Mouse (Mus musculus) cerebellum, adult 8-10 months (tissue): ENCODE data around the gene Slc25a44.
A peak's percentile ranks its signal among the peaks of the same experiment; 100 is the strongest.

ENCODE experiments used
- DNase-seq: peaks from one replicate; pipeline ENCODE4 v3.0.0; 2022

Gene Slc25a44

DNA sequence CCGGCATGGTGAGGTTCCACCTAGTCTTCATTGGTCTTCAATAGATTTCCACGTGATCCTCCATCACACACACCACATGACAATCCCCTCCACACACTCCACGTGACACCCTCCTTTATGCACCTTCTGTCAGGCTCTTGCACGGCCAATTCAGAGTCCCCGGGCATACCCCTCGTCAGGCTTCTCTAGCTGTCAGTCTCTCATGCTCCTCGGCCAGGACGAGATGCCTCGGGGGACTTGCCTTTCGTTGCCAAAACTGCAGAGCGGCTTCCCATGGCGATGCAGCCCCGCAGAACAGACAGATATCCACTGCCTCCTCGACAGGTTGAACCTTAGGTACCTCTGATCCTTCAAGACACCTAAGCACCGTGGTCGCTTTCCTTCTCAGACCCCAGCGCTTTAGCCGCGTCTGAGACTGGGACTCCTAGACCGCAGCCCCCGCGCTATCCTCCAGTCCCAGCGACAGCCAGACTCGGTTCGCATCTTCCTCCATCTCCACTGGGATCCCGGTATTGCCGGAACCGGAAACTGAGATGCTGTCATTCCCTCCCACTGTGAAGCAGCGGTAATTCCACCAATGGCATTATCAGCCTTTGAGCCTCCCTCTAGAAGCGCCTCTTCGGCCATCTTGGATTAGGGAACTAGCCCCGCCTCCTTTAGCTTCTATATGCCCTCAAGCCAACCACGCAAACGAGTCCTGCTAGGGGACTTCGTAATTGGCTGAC, at the start of gene Slc25a44:
TSS of gene Slc25a44 (minus strand) at position 535 of the 725 bp plus-strand sequence.
- DNase-seq = peak; percentile 94

DNA sequence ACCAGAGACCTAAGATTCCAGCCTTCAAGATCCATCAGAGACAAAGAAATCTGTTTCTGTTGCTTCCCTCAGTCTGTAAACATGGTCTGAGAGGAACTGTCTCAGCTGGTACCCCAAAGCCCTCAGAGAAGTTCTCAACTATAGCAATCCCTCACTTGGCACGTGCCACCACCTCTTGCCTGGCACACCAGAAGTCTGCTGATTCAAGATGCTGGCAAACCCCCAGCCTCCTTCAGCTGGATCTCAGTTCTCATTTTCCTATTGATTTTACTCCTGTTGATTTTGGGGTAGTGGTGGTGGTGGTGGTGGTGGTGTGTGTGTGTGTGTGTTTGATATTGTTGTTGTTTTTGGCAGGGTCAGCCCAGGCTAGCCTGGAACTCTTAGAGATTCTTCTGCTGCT, 48.6 kb upstream of the Slc25a44 start:
- DNase-seq = no peak

GRCm38 (mm10) chr3:88473020-88473419, 48.1 kb upstream of the Slc25a44 start:
- DNase-seq = no peak

GRCm38 (mm10) chr3:88470943-88471479, 46.1 kb upstream of the Slc25a44 start:
- no peak for DNase-seq

GRCm38 (mm10) chr3:88469466-88469865, 44.5 kb upstream of the Slc25a44 start:
- no peak for DNase-seq

DNA sequence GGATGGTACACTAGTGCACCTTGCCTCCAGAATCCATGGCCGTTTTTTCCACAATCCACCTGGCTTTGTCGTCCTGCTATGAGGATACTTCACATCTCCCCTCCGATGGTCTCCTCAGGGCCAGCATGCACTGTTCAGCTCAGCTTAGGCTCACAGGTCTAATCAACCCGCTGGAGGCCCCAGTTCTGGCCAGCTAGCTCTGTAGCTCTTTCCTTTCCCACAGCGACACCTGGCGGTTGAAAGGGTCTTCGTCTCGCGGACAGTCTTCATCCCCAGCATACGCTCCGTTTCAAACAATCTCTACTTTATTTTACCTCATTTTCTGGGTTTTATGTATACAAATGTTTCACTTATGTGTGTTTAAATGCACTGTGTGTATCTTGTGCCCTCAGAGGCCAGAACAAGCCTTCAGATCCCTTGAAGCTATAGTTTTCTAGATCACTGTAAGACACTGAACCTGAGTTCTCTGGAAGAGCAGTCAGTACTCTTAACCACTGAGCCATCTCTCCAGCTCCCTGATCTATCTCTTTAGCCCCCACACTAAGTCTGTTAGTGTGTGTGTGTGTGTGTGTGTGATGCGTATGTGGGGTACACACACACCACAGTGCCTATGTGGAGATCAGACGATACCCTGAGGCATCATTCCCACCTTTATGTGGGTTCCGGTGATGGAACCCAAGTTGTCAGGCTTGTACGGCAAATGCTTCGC, 42.3 kb upstream of the Slc25a44 start:
- peak; percentile 90 for DNase-seq

- no peak for DNase-seq
These were observed 40.2 kb upstream of the Slc25a44 start for GRCm38 (mm10) chr3:88465127-88465526.

- no peak for DNase-seq
These were observed 39.5 kb upstream of the Slc25a44 start for GRCm38 (mm10) chr3:88464425-88464824.

- no peak for DNase-seq
These were observed 36.2 kb upstream of the Slc25a44 start, which contains the start of gene Sema4a for GRCm38 (mm10) chr3:88460983-88461696. TSS of gene Sema4a (minus strand) at chr3:88461182.

DNA sequence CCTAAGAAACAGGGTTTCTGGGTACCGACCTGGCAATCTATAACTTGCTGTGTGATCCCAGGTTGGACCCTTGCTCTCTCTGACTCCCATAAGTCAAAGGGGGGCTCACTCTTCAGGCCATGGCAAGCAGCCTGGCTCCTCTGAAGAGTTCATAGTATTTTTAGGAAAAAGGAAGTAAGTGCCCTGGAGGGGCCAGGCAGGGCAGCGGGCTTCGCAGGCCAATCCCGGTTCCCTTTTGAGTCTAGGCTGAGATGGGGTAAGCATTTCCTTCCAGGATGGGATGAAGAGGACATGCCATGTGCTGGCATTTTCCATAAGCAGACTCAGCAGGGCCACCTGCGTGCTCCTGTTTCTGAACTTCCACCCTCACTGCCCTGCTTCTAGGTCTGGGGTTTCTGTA, 35.1 kb upstream of the Slc25a44 start:
- DNase-seq = no peak

- no peak for DNase-seq
These were observed 33.9 kb upstream of the Slc25a44 start for GRCm38 (mm10) chr3:88458778-88459219.

GRCm38 (mm10) chr3:88456746-88457532, 32.0 kb upstream of the Slc25a44 start:
- DNase-seq = no peak

GRCm38 (mm10) chr3:88456313-88456712, 31.4 kb upstream of the Slc25a44 start:
- DNase-seq = no peak

DNA sequence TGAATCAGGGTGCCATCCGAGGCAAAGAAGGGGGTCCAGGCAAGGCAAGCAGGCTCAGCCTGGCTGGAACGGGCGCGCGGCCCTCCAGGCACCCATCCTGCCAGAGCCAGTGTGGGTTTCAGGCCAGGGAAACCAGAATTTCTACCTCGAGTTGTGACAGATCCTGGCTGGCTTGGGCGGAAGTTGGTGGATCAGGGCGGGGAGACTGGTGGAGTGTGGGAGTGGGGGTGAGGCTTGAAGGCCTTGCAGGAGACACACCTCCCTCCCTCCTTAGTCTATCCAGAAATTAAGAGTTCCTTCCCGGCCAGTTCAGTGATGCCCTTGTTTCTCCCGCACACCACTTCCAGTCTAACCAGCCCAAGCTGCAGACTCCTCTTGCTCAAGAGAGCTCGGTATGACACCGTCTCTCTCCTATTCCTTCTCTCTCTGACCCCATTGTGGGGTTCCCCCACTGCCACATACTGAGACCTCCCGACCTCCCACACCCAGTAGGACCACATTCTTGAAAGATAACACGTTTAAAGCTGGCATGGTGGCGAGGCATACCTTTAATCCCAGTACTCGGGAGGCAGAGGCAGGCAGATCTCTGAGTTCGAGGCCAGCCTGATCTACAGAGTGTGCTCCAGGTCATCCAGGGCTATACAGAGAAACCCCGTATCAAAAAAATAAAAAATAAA, 30.8 kb upstream of the Slc25a44 start:
- DNase-seq = no peak

- DNase-seq = no peak
These were observed 30.0 kb upstream of the Slc25a44 start for GRCm38 (mm10) chr3:88454762-88455587.

DNA sequence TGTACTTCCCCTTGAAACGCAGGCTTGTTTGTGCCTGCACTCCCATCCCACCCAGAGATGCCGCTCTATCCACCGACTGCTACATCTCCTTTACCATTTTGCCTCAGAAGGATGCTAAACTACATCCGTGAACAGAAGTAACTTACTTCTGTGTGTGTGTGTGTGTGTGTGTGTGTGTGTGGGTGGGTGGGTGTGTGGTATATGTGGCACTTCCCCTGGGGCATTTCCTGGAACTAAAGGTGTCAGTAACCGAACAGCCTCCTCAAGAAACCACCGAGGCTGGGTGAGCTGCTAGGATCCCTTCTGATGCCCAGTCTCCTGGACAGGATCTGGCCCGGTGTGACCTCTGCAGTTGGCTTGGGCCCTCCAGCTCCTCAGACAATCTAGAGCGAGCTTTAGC, 29.0 kb upstream of the Slc25a44 start:
- DNase-seq = no peak

- DNase-seq = no peak
These were observed 28.4 kb upstream of the Slc25a44 start for GRCm38 (mm10) chr3:88453369-88453768.

GRCm38 (mm10) chr3:88452716-88453115, 27.8 kb upstream of the Slc25a44 start:
- DNase-seq = no peak

DNA sequence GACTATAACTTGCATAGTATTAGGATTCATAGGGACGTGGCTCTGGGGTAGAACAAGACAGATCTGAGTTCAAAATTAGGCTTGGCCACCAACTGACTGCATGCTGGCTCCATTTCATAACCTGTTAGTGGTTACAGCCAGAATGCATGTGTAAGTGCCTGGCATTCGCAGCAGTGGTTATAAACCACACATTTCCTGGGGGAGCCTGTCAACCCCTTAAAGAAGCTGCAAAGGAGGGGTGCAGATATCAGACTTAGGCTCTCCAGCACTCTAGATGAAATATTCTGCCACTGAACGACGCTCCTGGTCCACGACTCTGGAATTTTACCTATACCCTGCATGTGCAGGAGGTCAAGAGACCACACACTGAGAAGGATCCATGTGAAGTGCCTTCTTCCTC, 27.3 kb upstream of the Slc25a44 start:
- no peak for DNase-seq

- DNase-seq = no peak
These were observed 25.6 kb upstream of the Slc25a44 start for GRCm38 (mm10) chr3:88450379-88451131.
